16 mouse cellular contexts compared by ENCODE assay signal in the genomic region with DNA sequence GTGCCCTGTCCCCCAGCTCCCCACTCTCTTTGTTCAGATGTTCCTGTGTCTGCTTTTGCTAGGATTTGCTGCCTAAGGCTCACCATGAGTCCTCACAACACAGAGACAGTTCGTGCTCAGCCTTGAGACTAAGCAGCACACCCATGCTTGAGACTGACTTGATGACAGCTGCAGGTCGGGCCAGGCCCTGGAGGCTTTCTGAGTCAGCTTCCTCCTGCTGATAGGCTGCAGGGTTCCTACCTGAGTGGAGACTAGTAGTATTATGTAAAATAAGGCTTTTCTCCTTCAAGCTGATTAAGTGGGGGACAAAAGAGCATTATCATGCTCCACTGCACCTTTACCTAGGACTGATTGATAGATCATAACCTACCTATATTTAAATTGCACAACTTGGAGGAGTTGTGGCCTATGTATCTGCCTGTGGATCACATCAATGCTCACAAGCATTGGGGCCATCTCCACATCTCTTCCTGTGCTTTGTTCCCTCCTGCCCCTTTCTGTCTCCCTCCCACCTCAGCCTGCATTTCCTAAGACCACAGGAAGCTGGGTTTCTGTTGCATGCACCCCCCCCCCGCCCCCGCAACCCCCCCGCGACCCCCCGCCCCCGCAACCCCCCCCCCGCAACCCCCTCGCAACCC. TPM values are rescaled to one million over a fixed set of nuclear protein-coding genes. Genes with fewer than 3 reads are reported as not detected.
A peak's percentile ranks its signal among the peaks of the same experiment; 100 is the strongest.
DNase-seq lines count a peak whose midpoint lies in the region; ATAC-seq lines count a peak whose summit lies in the region.
"Had no signal": no experiment of that assay in that cellular context is flagged by ENCODE, and none has a peak within 500 bp of the region (broad histone marks: within the 10 kb centered on the region; RNA-seq: fewer than 3 reads in every experiment).

No protein-coding gene starts in this region.

- H3K27ac ChIP-seq in heart, embryonic 16.5 days (ENCODE audit: low read length), result no peak overlapping the region
- H3K27ac ChIP-seq: embryonic facial prominence, embryonic 13.5 days had no signal

- WGBS in heart, embryonic 16.5 days, result 8% methylated on average over 8 of the region's 10 CpGs

- H3K4me3 ChIP-seq in heart, embryonic 16.5 days (ENCODE audit: low read length), result no peak overlapping the region
- H3K4me3 ChIP-seq: embryonic facial prominence, embryonic 13.5 days had no signal

- H3K36me3 ChIP-seq in heart, embryonic 16.5 days (ENCODE audit: control insufficient read depth, insufficient read depth), result peaks cover 8% of the 10 kb centered on the region

- no peak overlapping the region for H3K9ac ChIP-seq in heart, embryonic 16.5 days (ENCODE audit: low read length)
- H3K9ac ChIP-seq: embryonic facial prominence, embryonic 13.5 days had no signal

- H3K27me3 ChIP-seq in heart, embryonic 16.5 days (ENCODE audit: control insufficient read depth, insufficient read depth, low read length), result peaks cover 7% of the 10 kb centered on the region; the same call in 1 of the 2 replicates
- H3K27me3 ChIP-seq: embryonic facial prominence, embryonic 13.5 days; Patski had no signal

- peak; percentile 65 for ATAC-seq in heart, embryonic 16.5 days (replicated peaks; ENCODE audit: extremely low read depth, insufficient read depth, low FRiP score)
- ATAC-seq in cerebellum, adult (ENCODE audit: insufficient number of reproducible peaks, low FRiP score, low TSS enrichment), result no peak
- ATAC-seq: forebrain, embryonic 16.5 days; Patski had no signal

- H3K4me2 ChIP-seq in heart, embryonic 16.5 days (ENCODE audit: low read depth, low read length), result no peak overlapping the region
- H3K4me2 ChIP-seq: embryonic facial prominence, embryonic 13.5 days had no signal

- DNase-seq in heart, adult 8-10 months (ENCODE audit: low spot score), result no peak
- DNase-seq in 3T3-L1 (ENCODE audit: low read depth, low spot score), result peak; percentile 87
- peak; percentile 74 for DNase-seq in CD4-positive helper T cell, adult 2 months (ENCODE audit: low read depth, low spot score)
- peak; percentile 68 for DNase-seq in induced T-regulatory cell, adult 2 months (ENCODE audit: low read depth)
- no peak for DNase-seq in layer of hippocampus, adult 11-12 months (ENCODE audit: low spot score)
- DNase-seq in right cerebral cortex, postnatal 14 days, result no peak
- DNase-seq: cerebellum, adult 8-10 months; gastrocnemius, postnatal 36 days; layer of hippocampus, postnatal 36 days; liver; lung, postnatal 36 days had no signal

- H3K9me3 ChIP-seq in heart, embryonic 16.5 days (replicated peaks; ENCODE audit: control insufficient read depth, low read length), result peaks cover 3% of the 10 kb centered on the region; the same call in 1 of the 2 replicates
- H3K9me3 ChIP-seq: embryonic facial prominence, embryonic 13.5 days had no signal

- H3K4me1 ChIP-seq in heart, embryonic 16.5 days (ENCODE audit: control insufficient read depth, insufficient read depth, low read length), result peaks cover 26% of the 10 kb centered on the region

RNA-seq across cellular contexts. Expression of a gene that starts 37.7 kb away (rescaled TPM):
- 12.4 and 15.7 TPM in 2 replicates for polyA plus RNA-seq in heart, embryonic 16.5 days (2015; fragmentation: Nextera tagmentation; extraction: Ambion mirVana)
- total RNA-seq in heart, adult 8-10 months (2022), result 1 to 10 TPM; 7.6 to 9.9 (median 8.8) TPM

Comparison
In these comparisons a context has a peak if more than half of its experiments do, and no peak if none do; other contexts are left out.
1. DNase-seq: peak in 3T3-L1 (single experiment), CD4-positive helper T cell, adult 2 months (single experiment) and induced T-regulatory cell, adult 2 months (single experiment); none in heart, adult 8-10 months (single experiment), layer of hippocampus, adult 11-12 months (single experiment) and right cerebral cortex, postnatal 14 days (single experiment).